Mouse (Mus musculus) stomach, postnatal 0 days (tissue): ENCODE data around the gene Aldh18a1.

ENCODE experiments used
- CTCF ChIP-seq: IDR thresholded peaks from 2 replicates; pipeline ENCODE4 v1.5.1; 2016; ENCODE audit warnings: antibody characterized with exemption, low read depth, mild to moderate bottlenecking, moderate library complexity
- EP300 ChIP-seq: optimal IDR thresholded peaks from 2 replicates; pipeline ENCODE3; 2016; ENCODE audit warnings: antibody characterized with exemption

DNA sequence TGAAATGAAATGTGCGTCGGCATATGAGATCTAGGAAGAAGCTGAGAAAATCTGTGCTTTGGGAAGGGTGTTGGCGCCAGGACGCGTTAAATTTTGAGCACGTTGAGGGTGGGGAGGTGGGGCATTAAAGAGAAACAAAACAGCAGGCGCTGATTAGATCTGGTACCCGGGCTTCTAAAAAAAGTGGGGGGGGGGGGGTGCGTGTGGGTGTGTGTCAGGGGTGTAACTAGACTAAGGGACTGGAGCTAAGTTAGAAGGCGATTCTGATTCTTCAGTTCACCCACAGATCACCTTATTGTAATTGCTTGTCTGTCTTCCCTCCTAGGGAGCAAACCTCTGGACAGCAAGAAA, 1.2 kb upstream of the Aldh18a1 start:
- no peak for TF ChIP-seq EP300
- TF ChIP-seq CTCF: no peak
